Mouse (Mus musculus): ENCODE measurements at regions not wholly inside any gene's neighbourhood (a gene's known extent, or its start where the extent isn't known, plus 50 kb on each side); places are given as distances from the start of the nearest gene placed in this dataset.
A peak's percentile ranks its signal among the peaks of the same experiment; 100 is the strongest.

- no peak for DNase-seq (ENCODE audit: low spot score in 2 of 2)
Observed at GRCm38 (mm10) chr6:52428489-52429203, 115.3 kb downstream of the Evx1 start.

GRCm38 (mm10) chr6:52429204-52429552, 115.9 kb downstream of the Evx1 start:
- DNase-seq (ENCODE audit: low spot score in 2 of 2), result no peak

- DNase-seq (ENCODE audit: low spot score in 2 of 2), result no peak
Observed at GRCm38 (mm10) chr6:52433234-52433633, 119.9 kb downstream of the Evx1 start.

- no peak for DNase-seq (ENCODE audit: low spot score in 2 of 2)
Observed at GRCm38 (mm10) chr6:52434771-52435170, 121.5 kb downstream of the Evx1 start.

GRCm38 (mm10) chr6:52435358-52435757, 122.1 kb downstream of the Evx1 start:
- DNase-seq (ENCODE audit: low spot score in 2 of 2), result no peak

- DNase-seq (ENCODE audit: low spot score in 2 of 2), result no peak
Observed at GRCm38 (mm10) chr6:52438366-52438765, 125.1 kb downstream of the Evx1 start.

GRCm38 (mm10) chr6:52439204-52439603, 125.9 kb downstream of the Evx1 start:
- no peak for DNase-seq (ENCODE audit: low spot score in 2 of 2)

GRCm38 (mm10) chr6:52440160-52440559, 126.9 kb downstream of the Evx1 start:
- no peak for DNase-seq (ENCODE audit: low spot score in 2 of 2)

GRCm38 (mm10) chr6:52443112-52443984, 130.1 kb downstream of the Evx1 start:
- DNase-seq (ENCODE audit: low spot score in 2 of 2), result peak; percentile 3 to 11

GRCm38 (mm10) chr6:52458828-52459227, 145.5 kb downstream of the Evx1 start:
- no peak for DNase-seq (ENCODE audit: low spot score in 2 of 2)

GRCm38 (mm10) chr6:52461186-52461585, 147.9 kb downstream of the Evx1 start:
- DNase-seq (ENCODE audit: low spot score in 2 of 2), result no peak

GRCm38 (mm10) chr6:52463369-52463768, 150.1 kb downstream of the Evx1 start:
- DNase-seq (ENCODE audit: low spot score in 2 of 2), result peak in 1 of 2 experiments; percentile 29

- peak in 1 of 2 experiments; percentile 39 for DNase-seq (ENCODE audit: low spot score in 2 of 2)
Observed at GRCm38 (mm10) chr6:52464571-52464970, 151.3 kb downstream of the Evx1 start.

GRCm38 (mm10) chr6:52465834-52466525, 152.7 kb downstream of the Evx1 start:
- no peak for DNase-seq (ENCODE audit: low spot score in 2 of 2)

- no peak for DNase-seq (ENCODE audit: low spot score in 2 of 2)
Observed at GRCm38 (mm10) chr6:52470831-52471230, 157.5 kb downstream of the Evx1 start.

GRCm38 (mm10) chr6:52471384-52471957, 158.2 kb downstream of the Evx1 start:
- no peak for DNase-seq (ENCODE audit: low spot score in 2 of 2)

- no peak for DNase-seq (ENCODE audit: low spot score in 2 of 2)
Observed at GRCm38 (mm10) chr6:52472008-52472407, 158.7 kb downstream of the Evx1 start.

GRCm38 (mm10) chr6:52473042-52473589, 159.8 kb downstream of the Evx1 start:
- no peak for DNase-seq (ENCODE audit: low spot score in 2 of 2)

- no peak for DNase-seq (ENCODE audit: low spot score in 2 of 2)
Observed at GRCm38 (mm10) chr6:52473924-52474323, 160.6 kb downstream of the Evx1 start.

- DNase-seq (ENCODE audit: low spot score in 2 of 2), result no peak
Observed at GRCm38 (mm10) chr6:52475676-52476075, 162.4 kb downstream of the Evx1 start.

GRCm38 (mm10) chr6:52476907-52477306, 163.3 kb downstream of the Hibadh start:
- no peak for DNase-seq (ENCODE audit: low spot score in 2 of 2)

Data from layer of hippocampus, postnatal 14 days (tissue).